Mouse (Mus musculus) retina, adult 2 months (tissue): ENCODE measurements around the gene Isg20l2.
"Not testable (repeated sequence)": the region's sequence is repeated elsewhere in the genome, so short reads cannot be mapped to it uniquely, and the experiment has no call there.

Experiments
- DNase-seq: peaks from one replicate; pipeline ENCODE4 v3.0.0-alpha.2; 2012; ENCODE audit warnings: low read depth, low spot score

Gene Isg20l2

GRCm38 (mm10) chr3:87930078-87930795, at the start of gene Isg20l2, which contains the start of gene Rrnad1:
TSS of gene Isg20l2 (plus strand) at chr3:87930314.
TSS of gene Rrnad1 (minus strand) at chr3:87930717.
- peak; percentile 94 for DNase-seq

- no peak for DNase-seq
These were observed 45.8 kb upstream of the Isg20l2 start for GRCm38 (mm10) chr3:87884291-87884690.

- no peak for DNase-seq
These were observed 45.3 kb upstream of the Isg20l2 start for GRCm38 (mm10) chr3:87884708-87885251.

GRCm38 (mm10) chr3:87885281-87886003, 44.7 kb upstream of the Isg20l2 start, which contains the start of gene Prcc:
TSS of gene Prcc (minus strand) at chr3:87885608.
- DNase-seq: peak; percentile 99

- DNase-seq: no peak
These were observed 44.1 kb upstream of the Isg20l2 start for GRCm38 (mm10) chr3:87886004-87886365.

GRCm38 (mm10) chr3:87886416-87886815, 43.7 kb upstream of the Isg20l2 start:
- no peak for DNase-seq

GRCm38 (mm10) chr3:87887400-87887799, 42.7 kb upstream of the Isg20l2 start:
- not testable (repeated sequence) for DNase-seq

GRCm38 (mm10) chr3:87891481-87891880, 38.6 kb upstream of the Isg20l2 start:
- DNase-seq: no peak

GRCm38 (mm10) chr3:87893367-87893905, 36.7 kb upstream of the Isg20l2 start:
- no peak for DNase-seq

- DNase-seq: no peak
These were observed 30.8 kb upstream of the Isg20l2 start for GRCm38 (mm10) chr3:87899266-87899665.

- DNase-seq: no peak
These were observed 30.3 kb upstream of the Isg20l2 start for GRCm38 (mm10) chr3:87899776-87900175.

GRCm38 (mm10) chr3:87901036-87901624, 29.0 kb upstream of the Isg20l2 start:
- DNase-seq: no peak

GRCm38 (mm10) chr3:87901959-87902358, 28.2 kb upstream of the Isg20l2 start:
- DNase-seq: not testable (repeated sequence)

- no peak for DNase-seq
These were observed 26.3 kb upstream of the Isg20l2 start for GRCm38 (mm10) chr3:87903821-87904220.

- DNase-seq: peak; percentile 76
These were observed 24.1 kb upstream of the Isg20l2 start, which contains the start of gene Hdgf for GRCm38 (mm10) chr3:87905880-87906485. TSS of gene Hdgf (plus strand) at chr3:87906321.

GRCm38 (mm10) chr3:87906601-87906980, 23.5 kb upstream of the Isg20l2 start:
- DNase-seq: no peak

- no peak for DNase-seq
These were observed 22.9 kb upstream of the Isg20l2 start for GRCm38 (mm10) chr3:87906981-87907857.

- no peak for DNase-seq
These were observed 22.2 kb upstream of the Isg20l2 start for GRCm38 (mm10) chr3:87907906-87908305.

- DNase-seq: no peak
These were observed 20.7 kb upstream of the Isg20l2 start for GRCm38 (mm10) chr3:87909381-87909780.

- DNase-seq: no peak
These were observed 20.2 kb upstream of the Isg20l2 start for GRCm38 (mm10) chr3:87909874-87910273.
